Mouse (Mus musculus) CH12.LX (cell line): ENCODE results near the gene Ptpn14. TPM values are rescaled to one million over a fixed set of nuclear protein-coding genes. Genes with fewer than 3 reads are reported as not detected.
A peak's percentile ranks its signal among the peaks of the same experiment; 100 is the strongest.

ENCODE experiments used
- DNase-seq: peaks from one replicate; pipeline ENCODE4 v3.0.0-alpha.2; 2013; ENCODE audit errors: extremely low read depth
- H3K27ac ChIP-seq: 2 replicates; pipeline ENCODE4 v1.5.1; 2012; ENCODE audit warnings: low read depth, mild to moderate bottlenecking, control low read depth, moderate library complexity; ENCODE audit not compliant: insufficient read depth
- H3K27me3 ChIP-seq: replicated peaks from 2 replicates; pipeline ENCODE3; 2012; ENCODE audit warnings: inconsistent platforms
- H3K36me3 ChIP-seq, 2 experiments: replicated peaks in 1 of 2; 2 replicates each; pipeline versions ENCODE3 to v1.6.1; 2012; ENCODE audit warnings: inconsistent platforms in 1 of 2, low read length in 1 of 2, mild to moderate bottlenecking in 1 of 2, mixed read lengths in 1 of 2, moderate library complexity in 1 of 2; ENCODE audit not compliant: control insufficient read depth in 1 of 2, insufficient read depth in 1 of 2
- H3K4me1 ChIP-seq, 2 experiments: 2 replicates each; pipeline ENCODE4 v1.6.1; 2012; ENCODE audit warnings: inconsistent platforms in 1 of 2, moderate library complexity in 1 of 2; ENCODE audit not compliant: insufficient read depth in 2 of 2, control insufficient read depth in 1 of 2
- H3K4me2 ChIP-seq: 2 replicates; pipeline ENCODE4 v1.6.1; 2012; ENCODE audit warnings: low read depth, mild to moderate bottlenecking, control low read depth; ENCODE audit not compliant: poor library complexity, insufficient read depth, severe bottlenecking
- H3K4me3 ChIP-seq, 3 experiments: fragments of 150-350 bp in 1 of 3; sonication (generic) in 1 of 3; replicated peaks in 1 of 3; 2 replicates each; pipeline versions ENCODE3 to v1.5.1; 2011 to 2012; ENCODE audit warnings: low read depth in 2 of 3, low read length in 2 of 3, mild to moderate bottlenecking in 2 of 3, moderate library complexity in 2 of 3, control low read depth in 1 of 3, improper control_type of control experiment in 1 of 3, inconsistent platforms in 1 of 3, mixed read lengths in 1 of 3; ENCODE audit not compliant: poor library complexity in 1 of 3
- H3K79me2 ChIP-seq: replicated peaks from 2 replicates; pipeline ENCODE4 v1.6.1; 2012; ENCODE audit warnings: mild to moderate bottlenecking, moderate library complexity; ENCODE audit not compliant: control insufficient read depth, poor library complexity, insufficient read depth, severe bottlenecking; ENCODE audit errors: extremely low read depth
- H3K9ac ChIP-seq: 2 replicates; pipeline ENCODE4 v1.6.1; 2012; ENCODE audit warnings: low read depth, mild to moderate bottlenecking, control low read depth, moderate library complexity; ENCODE audit not compliant: insufficient read depth
- H3K9me3 ChIP-seq: replicated peaks from 2 replicates; pipeline ENCODE3; 2012; ENCODE audit warnings: low read length, inconsistent platforms, mixed read lengths
- BHLHE40 ChIP-seq: IDR thresholded peaks from 2 replicates; pipeline ENCODE4 v1.6.1; 2011; ENCODE audit warnings: mild to moderate bottlenecking, low read depth, low read length, improper control_type of control experiment
- CHD1 ChIP-seq: IDR thresholded peaks from 2 replicates; pipeline ENCODE4 v1.6.1; 2012; ENCODE audit warnings: low read depth, low read length, improper control_type of control experiment, inconsistent platforms
- CHD2 ChIP-seq: IDR thresholded peaks from 2 replicates; pipeline ENCODE4 v1.6.1; 2011; ENCODE audit warnings: low read length, improper control_type of control experiment
- CTCF ChIP-seq, 2 experiments: IDR thresholded peaks in 1 of 2; conservative IDR thresholded peaks in 1 of 2; 2 replicates each; pipeline ENCODE4 v1.5.1; 2011 to 2012; ENCODE audit warnings: low read depth in 2 of 2, low read length in 2 of 2, improper control_type of control experiment in 1 of 2, inconsistent platforms in 1 of 2, mild to moderate bottlenecking in 1 of 2, moderate library complexity in 1 of 2
- ELF1 ChIP-seq: IDR thresholded peaks from 2 replicates; pipeline ENCODE4 v1.6.1; 2014; ENCODE audit warnings: low read depth, mild to moderate bottlenecking, inconsistent platforms, low read length, improper control_type of control experiment
- EP300 ChIP-seq: IDR thresholded peaks from 2 replicates; pipeline ENCODE4 v1.6.1; 2011; ENCODE audit warnings: low read length, improper control_type of control experiment
- ETS1 ChIP-seq: conservative IDR thresholded peaks from 2 replicates; pipeline ENCODE4 v1.6.1; 2012; ENCODE audit warnings: low read depth, mild to moderate bottlenecking, inconsistent platforms, low read length, improper control_type of control experiment, moderate library complexity
- HCFC1 ChIP-seq: IDR thresholded peaks from 2 replicates; pipeline ENCODE4 v1.6.1; 2012; ENCODE audit warnings: low read depth, mild to moderate bottlenecking, inconsistent platforms, low read length, improper control_type of control experiment
- IRF4 ChIP-seq: IDR thresholded peaks from 2 replicates; pipeline ENCODE4 v1.6.1; 2014; ENCODE audit warnings: low read depth, mild to moderate bottlenecking, inconsistent platforms, low read length, improper control_type of control experiment
- JUND ChIP-seq: conservative IDR thresholded peaks from 2 replicates; pipeline ENCODE4 v1.6.1; 2011; ENCODE audit warnings: low read depth, low read length, improper control_type of control experiment
- KAT2A ChIP-seq: IDR thresholded peaks from 2 replicates; pipeline ENCODE4 v1.6.1; 2012; ENCODE audit warnings: low read length, improper control_type of control experiment, inconsistent platforms; ENCODE audit not compliant: insufficient replicate concordance
- MAFK ChIP-seq: IDR thresholded peaks from 2 replicates; pipeline ENCODE4 v1.6.1; 2011; ENCODE audit warnings: low read length, improper control_type of control experiment; ENCODE audit not compliant: insufficient replicate concordance
- MAX ChIP-seq: IDR thresholded peaks from 2 replicates; pipeline ENCODE4 v1.6.1; 2011; ENCODE audit warnings: low read length, improper control_type of control experiment
- MAZ ChIP-seq: IDR thresholded peaks from 2 replicates; pipeline ENCODE4 v1.6.1; 2012; ENCODE audit warnings: low read depth, mild to moderate bottlenecking, inconsistent platforms, low read length, improper control_type of control experiment, moderate library complexity
- MXI1 ChIP-seq: IDR thresholded peaks from 2 replicates; pipeline ENCODE4 v1.6.1; 2011; ENCODE audit warnings: mild to moderate bottlenecking, low read depth, low read length, improper control_type of control experiment
- MYC ChIP-seq: IDR thresholded peaks from 2 replicates; pipeline ENCODE4 v1.6.1; 2011; ENCODE audit warnings: low read depth, mild to moderate bottlenecking, improper control_type of control experiment, low read length
- NELFE ChIP-seq: IDR thresholded peaks from 2 replicates; pipeline ENCODE4 v1.6.1; 2011; ENCODE audit warnings: low read depth, low read length, improper control_type of control experiment
- PAX5 ChIP-seq: IDR thresholded peaks from 2 replicates; pipeline ENCODE4 v1.6.1; 2012; ENCODE audit warnings: low read length, inconsistent platforms, mixed read lengths
- POLR2A ChIP-seq: IDR thresholded peaks from 2 replicates; pipeline ENCODE4 v1.6.1; 2011; ENCODE audit warnings: low read depth, mild to moderate bottlenecking, improper control_type of control experiment, low read length
- POLR2AphosphoS2 ChIP-seq: IDR thresholded peaks from 2 replicates; pipeline ENCODE4 v1.6.1; 2011; ENCODE audit warnings: low read depth, low read length, improper control_type of control experiment
- RCOR1 ChIP-seq: conservative IDR thresholded peaks from 2 replicates; pipeline ENCODE4 v1.6.1; 2012; ENCODE audit warnings: low read depth, mild to moderate bottlenecking, inconsistent platforms, low read length, improper control_type of control experiment
- SIN3A ChIP-seq: IDR thresholded peaks from 2 replicates; pipeline ENCODE4 v1.6.1; 2012; ENCODE audit warnings: low read length, improper control_type of control experiment, inconsistent platforms
- SMC3 ChIP-seq: IDR thresholded peaks from 2 replicates; pipeline ENCODE4 v1.6.1; 2011; ENCODE audit warnings: low read depth, low read length, improper control_type of control experiment
- USF1 ChIP-seq: IDR thresholded peaks from 2 replicates; pipeline ENCODE4 v1.6.1; 2014; ENCODE audit warnings: low read depth, mild to moderate bottlenecking, inconsistent platforms, low read length, improper control_type of control experiment
- USF2 ChIP-seq: conservative IDR thresholded peaks from 2 replicates; pipeline ENCODE4 v1.6.1; 2011; ENCODE audit warnings: low read depth, low read length, improper control_type of control experiment
- ZKSCAN1 ChIP-seq: IDR thresholded peaks from 2 replicates; pipeline ENCODE4 v1.6.1; 2012; ENCODE audit warnings: low read depth, inconsistent platforms, low read length, improper control_type of control experiment, borderline replicate concordance
- ZNF384 ChIP-seq: IDR thresholded peaks from 2 replicates; pipeline ENCODE4 v1.6.1; 2012; ENCODE audit warnings: low read depth, low read length, improper control_type of control experiment, inconsistent platforms
- dilution Hi-C: fragments of 300-500 bp; cut with MboI; formaldehyde crosslinking; loops from 2 replicates; pipeline ENCODE4 v1.14.3; 2020; ENCODE audit warnings: low sequenced_read_pairs; ENCODE audit not compliant: extremely low pct_unique_long_range_greater_than_20kb, extremely low pct_ligation_motif_present
- in situ Hi-C: fragments of 300-500 bp; cut with MboI; formaldehyde crosslinking; loops from 3 replicates; pipeline ENCODE4 v1.14.3; 2019; ENCODE audit warnings: low sequenced_read_pairs, low pct_ligation_motif_present, low pct_unique_long_range_greater_than_20kb, mixed read lengths
- polyA plus RNA-seq: library from polyadenylated mRNA; unstranded; fragments of >175 nt; gene quantifications from 2 replicates; pipeline ENCODE4 v1.2.1, GENCODE M21; 2012; ENCODE audit warnings: low read depth; ENCODE audit not compliant: insufficient read length
- total RNA-seq, 2 experiments: library from RNA; depleted of rRNA; stranded (reverse); fragments of 300-350 nt in 1 of 2; fragments of >200 nt in 1 of 2; gene quantifications; 2 replicates each; pipeline ENCODE4 v1.2.3; 2012 to 2014

Gene Ptpn14
- total and polyA plus RNA-seq, 3 experiments, result under 0.01 to 0.10 TPM; not detected in 1

- TF ChIP-seq MAZ (no peak), MAX (no peak), ELF1 (no peak)
- peaks cover 32 to 46% of the 10 kb centered on the region in 2 experiments for H3K4me1 ChIP-seq
- no peak overlapping the region for H3K4me2 ChIP-seq
- dilution Hi-C loops (no loop called here), in situ Hi-C loops (no loop called here)
- DNase-seq, result no peak
- H3K27me3 ChIP-seq, result no peaks in the 10 kb centered on the region
- no peaks in the 10 kb centered on the region for H3K79me2 ChIP-seq
- no peak overlapping the region for H3K27ac ChIP-seq
- no peaks in the 10 kb centered on the region for H3K36me3 ChIP-seq
- no peak overlapping the region for H3K4me3 ChIP-seq
- H3K9ac ChIP-seq, result no peak overlapping the region
- no peaks in the 10 kb centered on the region for H3K9me3 ChIP-seq
These were observed 89.7 kb downstream of the Ptpn14 start for GRCm38 (mm10) chr1:189817810-189818209.

- Histone ChIP-seq H3K4me3 (no peak overlapping the region), H3K79me2 (no peaks in the 10 kb centered on the region), H3K9me3 (peaks cover 9% of the 10 kb centered on the region), H3K27ac (no peak overlapping the region), H3K36me3 (no peaks in the 10 kb centered on the region), H3K27me3 (no peaks in the 10 kb centered on the region), H3K9ac (no peak overlapping the region), H3K4me2 (no peak overlapping the region), H3K4me1 (peaks cover 22 to 39% of the 10 kb centered on the region in 2 experiments)
- dilution Hi-C loops (no loop called here), in situ Hi-C loops (no loop called here)
- TF ChIP-seq MXI1, result no peak
- no peak for DNase-seq
These were observed 92.0 kb downstream of the Ptpn14 start for GRCm38 (mm10) chr1:189820111-189820510.

GRCm38 (mm10) chr1:189824436-189824835 is 96.4 kb downstream of the Ptpn14 start:
- H3K9ac ChIP-seq, result no peak overlapping the region
- in situ Hi-C loops, result no loop called here
- no peaks in the 10 kb centered on the region for H3K27me3 ChIP-seq
- no peak overlapping the region for H3K4me3 ChIP-seq
- dilution Hi-C loops, result no loop called here
- no peak overlapping the region for H3K27ac ChIP-seq
- H3K79me2 ChIP-seq, result no peaks in the 10 kb centered on the region
- H3K4me1 ChIP-seq, result peaks cover 8 to 17% of the 10 kb centered on the region in 2 experiments; a peak in 3 of 4 replicates
- peak overlapping the region; percentile 11; the same call in 1 of the 2 replicates for H3K4me2 ChIP-seq
- no peaks in the 10 kb centered on the region for H3K36me3 ChIP-seq
- peak; percentile 62 for DNase-seq
- H3K9me3 ChIP-seq, result peaks cover 9% of the 10 kb centered on the region
- TF ChIP-seq USF1, result no peak
- peak; percentile 68; the same call in 1 of the 2 replicates for TF ChIP-seq EP300
- no peak for TF ChIP-seq PAX5
- peak; percentile 52 for TF ChIP-seq BHLHE40
- TF ChIP-seq USF2, result no peak
- no peak for TF ChIP-seq JUND
- 0 out of 2 replicates have a peak, but pooled peaks have one; percentile 20 for TF ChIP-seq MAZ
- no peak for TF ChIP-seq CHD1
- no peak for TF ChIP-seq RCOR1
- TF ChIP-seq ZKSCAN1, result no peak
- TF ChIP-seq MAX, result peak; percentile 64
- no peak for TF ChIP-seq POLR2AphosphoS2
- TF ChIP-seq MAFK, result no peak
- no peak for TF ChIP-seq SMC3
- TF ChIP-seq ELF1, result no peak
- TF ChIP-seq CTCF (conservative IDR thresholded peaks at IDR 0.05 in 1 of 2, IDR thresholded peaks at IDR 0.05 in 1 of 2; ENCODE audit: low read depth in 2 of 2, low read length in 2 of 2), result no peak
- TF ChIP-seq ETS1, result peak; percentile 60; the same call in 1 of the 2 replicates
- TF ChIP-seq MYC, result no peak
- TF ChIP-seq IRF4, result peak; percentile 73
- TF ChIP-seq CHD2, result no peak
- no peak for TF ChIP-seq HCFC1
- TF ChIP-seq KAT2A, result no peak
- no peak for TF ChIP-seq SIN3A
- no peak for TF ChIP-seq MXI1
- TF ChIP-seq POLR2A, result no peak
- no peak for TF ChIP-seq ZNF384
- no peak for TF ChIP-seq NELFE
